Mouse (Mus musculus) lung, embryonic 14.5 days (tissue): ENCODE measurements around the gene Gm5767. TPM values are rescaled to one million over a fixed set of nuclear protein-coding genes. Genes with fewer than 3 reads are reported as not detected.

ENCODE experiments used
- ATAC-seq: fragments of 200-750 bp; cut with Nextera tagmentation; 2 replicates; pipeline ENCODE4 v1.8.0; 2017; ENCODE audit warnings: mild to moderate bottlenecking, moderate TSS enrichment, moderate library complexity; ENCODE audit not compliant: insufficient read depth
- DNase-seq: peaks from one replicate; pipeline ENCODE4 v3.0.0-alpha.2; 2015
- H3K27ac ChIP-seq: fragments of 300-500 bp; sonication (generic); 2 replicates; pipeline ENCODE4 v1.5.1; 2014; ENCODE audit warnings: low read depth, mild to moderate bottlenecking, moderate library complexity
- H3K27me3 ChIP-seq: fragments of 300-500 bp; sonication (generic); 2 replicates; pipeline ENCODE4 v1.6.1; 2014; ENCODE audit warnings: low read length, control low read depth; ENCODE audit not compliant: insufficient read depth
- H3K36me3 ChIP-seq: fragments of 300-500 bp; sonication (generic); 2 replicates; pipeline ENCODE4 v1.6.1; 2014; ENCODE audit warnings: control low read depth; ENCODE audit not compliant: insufficient read depth
- H3K4me1 ChIP-seq: fragments of 300-500 bp; sonication (generic); 2 replicates; pipeline ENCODE4 v1.6.1; 2014; ENCODE audit warnings: antibody characterized with exemption, control low read depth; ENCODE audit not compliant: insufficient read depth
- H3K4me2 ChIP-seq: fragments of 300-500 bp; sonication (generic); 2 replicates; pipeline ENCODE4 v1.6.1; 2014; ENCODE audit warnings: mild to moderate bottlenecking
- H3K4me3 ChIP-seq: fragments of 300-500 bp; sonication (generic); 2 replicates; pipeline ENCODE4 v1.5.1; 2014; ENCODE audit warnings: low read depth, low read length
- H3K9ac ChIP-seq: fragments of 300-500 bp; sonication (generic); 2 replicates; pipeline ENCODE4 v1.6.1; 2014
- H3K9me3 ChIP-seq: fragments of 300-500 bp; sonication (generic); 2 replicates; pipeline ENCODE4 v1.6.1; 2016; ENCODE audit warnings: low read depth, low read length, control low read depth
- CTCF ChIP-seq: IDR thresholded peaks from 2 replicates; pipeline ENCODE4 v1.5.1; 2016; ENCODE audit warnings: antibody characterized with exemption, low read depth
- WGBS: fragments of 180-500 bp; shearing (Covaris S2); extraction: QIAGEN DNeasy Blood & Tissue Kit; methylation state at CpG from one replicate; pipeline ENCODE4 v1.1.7; 2014; 5-methylcytosine and 5-hydroxymethylcytosine counted together
- polyA plus RNA-seq: library from polyadenylated mRNA; unstranded; fragments of >200 nt; fragmentation: Nextera tagmentation; extraction: Ambion mirVana; gene quantifications from 2 replicates; pipeline ENCODE4 v1.2.1, GENCODE M21; 2014

Gene Gm5767
- polyA plus RNA-seq, 1 experiment from 2014 or later: not detected

GRCm38 (mm10) chr16:8674165-8674564 is 6.4 kb upstream of the Gm5767 start:
- H3K4me1 ChIP-seq: 0 out of 2 replicates have a peak, but pooled peaks cover 10% of the 10 kb centered on the region
- no peak overlapping the region for H3K4me3 ChIP-seq
- no peak overlapping the region for H3K27ac ChIP-seq
- 0 out of 2 replicates have a peak overlapping the region, but pooled peaks have one; percentile 16 for H3K4me2 ChIP-seq
- ATAC-seq: no peak
- DNase-seq: peak; percentile 81
- TF ChIP-seq CTCF: peak; percentile 86
- 5% methylated on average over 8 of the region's 8 CpGs for WGBS
- no peaks in the 10 kb centered on the region for H3K9me3 ChIP-seq
- H3K36me3 ChIP-seq: no peaks in the 10 kb centered on the region
- 0 out of 2 replicates have a peak, but pooled peaks cover 4% of the 10 kb centered on the region for H3K27me3 ChIP-seq
- H3K9ac ChIP-seq: no peak overlapping the region

- WGBS: 72% methylated on average over 8 of the region's 8 CpGs
- Histone ChIP-seq H3K9ac (no peak overlapping the region), H3K4me3 (no peak overlapping the region), H3K4me1 (0 out of 2 replicates have a peak, but pooled peaks cover under 1% of the 10 kb centered on the region), H3K27ac (no peak overlapping the region), H3K27me3 (0 out of 2 replicates have a peak, but pooled peaks cover 4% of the 10 kb centered on the region), H3K4me2 (no peak overlapping the region), H3K36me3 (no peaks in the 10 kb centered on the region), H3K9me3 (no peaks in the 10 kb centered on the region)
- ATAC-seq (no peak), DNase-seq (no peak)
- TF ChIP-seq CTCF: no peak
Measured at GRCm38 (mm10) chr16:8675559-8675958, 5.0 kb upstream of the Gm5767 start.

GRCm38 (mm10) chr16:8676228-8676627 is 4.3 kb upstream of the Gm5767 start:
- H3K4me1 ChIP-seq: no peaks in the 10 kb centered on the region
- H3K27ac ChIP-seq: no peak overlapping the region
- 0 out of 2 replicates have a peak, but pooled peaks cover 4% of the 10 kb centered on the region for H3K27me3 ChIP-seq
- no peak overlapping the region for H3K4me2 ChIP-seq
- 63% methylated on average over 2 of the region's 2 CpGs for WGBS
- no peaks in the 10 kb centered on the region for H3K36me3 ChIP-seq
- no peak overlapping the region for H3K9ac ChIP-seq
- H3K4me3 ChIP-seq: no peak overlapping the region
- ATAC-seq (no peak), DNase-seq (no peak)
- TF ChIP-seq CTCF: no peak
- no peaks in the 10 kb centered on the region for H3K9me3 ChIP-seq

GRCm38 (mm10) chr16:8676800-8677199 is 3.8 kb upstream of the Gm5767 start:
- H3K4me1 ChIP-seq: no peaks in the 10 kb centered on the region
- no peaks in the 10 kb centered on the region for H3K36me3 ChIP-seq
- 52% methylated on average over 4 of the region's 4 CpGs for WGBS
- DNase-seq (peak; percentile 82), ATAC-seq (no peak)
- TF ChIP-seq CTCF: peak; percentile 92
- no peak overlapping the region for H3K9ac ChIP-seq
- H3K27me3 ChIP-seq: 0 out of 2 replicates have a peak, but pooled peaks cover 4% of the 10 kb centered on the region
- H3K9me3 ChIP-seq: no peaks in the 10 kb centered on the region
- no peak overlapping the region for H3K4me3 ChIP-seq
- H3K27ac ChIP-seq: no peak overlapping the region
- H3K4me2 ChIP-seq: no peak overlapping the region

GRCm38 (mm10) chr16:8678035-8678434 is 2.5 kb upstream of the Gm5767 start:
- Histone ChIP-seq H3K4me3 (no peak overlapping the region), H3K4me2 (no peak overlapping the region), H3K27ac (no peak overlapping the region), H3K9ac (no peak overlapping the region), H3K9me3 (no peaks in the 10 kb centered on the region), H3K27me3 (0 out of 2 replicates have a peak, but pooled peaks cover 2% of the 10 kb centered on the region), H3K4me1 (no peaks in the 10 kb centered on the region), H3K36me3 (no peaks in the 10 kb centered on the region)
- ATAC-seq: no peak
- DNase-seq: no peak
- no peak for TF ChIP-seq CTCF
- 48% methylated on average over 5 of the region's 5 CpGs for WGBS

- H3K4me1 ChIP-seq: no peaks in the 10 kb centered on the region
- ATAC-seq (no peak), DNase-seq (no peak)
- H3K36me3 ChIP-seq: no peaks in the 10 kb centered on the region
- H3K27me3 ChIP-seq: no peaks in the 10 kb centered on the region
- H3K27ac ChIP-seq: no peak overlapping the region
- H3K4me2 ChIP-seq: no peak overlapping the region
- no peaks in the 10 kb centered on the region for H3K9me3 ChIP-seq
- 65% methylated on average over 4 of the region's 4 CpGs for WGBS
- no peak overlapping the region for H3K9ac ChIP-seq
- no peak overlapping the region for H3K4me3 ChIP-seq
- no peak for TF ChIP-seq CTCF
Measured at GRCm38 (mm10) chr16:8678676-8679075, 1.9 kb upstream of the Gm5767 start.

- DNase-seq: no peak
- Histone ChIP-seq H3K9ac (no peak overlapping the region), H3K4me3 (no peak overlapping the region), H3K4me1 (no peaks in the 10 kb centered on the region), H3K27ac (no peak overlapping the region), H3K36me3 (0 out of 2 replicates have a peak, but pooled peaks cover 2% of the 10 kb centered on the region), H3K4me2 (no peak overlapping the region), H3K27me3 (no peaks in the 10 kb centered on the region), H3K9me3 (no peaks in the 10 kb centered on the region)
- ATAC-seq: no peak
- 78% methylated on average over 3 of the region's 3 CpGs for WGBS
- TF ChIP-seq CTCF: no peak
Measured at GRCm38 (mm10) chr16:8679780-8680179, 790 bp upstream of the Gm5767 start.
